Mouse (Mus musculus): ENCODE results near the gene Ralgds.

GRCm38 (mm10) chr2:28517206-28517909, 4.4 kb downstream of the Ralgds start:
- no peak for TF ChIP-seq POLR2AphosphoS2 (IDR thresholded peaks at IDR 0.05; ENCODE audit: insufficient read length, low read depth)
- TF ChIP-seq USF1 (IDR thresholded peaks at IDR 0.05; ENCODE audit: low read depth): no peak
- no peak for TF ChIP-seq POLR2A (IDR thresholded peaks at IDR 0.05; ENCODE audit: insufficient read length, low read depth)
- no peak for TF ChIP-seq MYOG (IDR thresholded peaks at IDR 0.05; ENCODE audit: control insufficient read depth in 1 of 3, insufficient read depth in 1 of 3, insufficient read length in 2 of 3, low read depth in 2 of 3)
- TF ChIP-seq MAX (IDR thresholded peaks at IDR 0.05; ENCODE audit: low read depth): no peak
- no peak for TF ChIP-seq TCF3 (IDR thresholded peaks at IDR 0.05; ENCODE audit: insufficient read length, low read depth)
- no peak for TF ChIP-seq TCF12 (IDR thresholded peaks at IDR 0.05; ENCODE audit: insufficient read depth, poor library complexity, severe bottlenecking)
- no peak for TF ChIP-seq CEBPB (IDR thresholded peaks at IDR 0.05; ENCODE audit: insufficient read depth, poor library complexity, severe bottlenecking)
- no peak for TF ChIP-seq E2F4 (IDR thresholded peaks at IDR 0.05; ENCODE audit: insufficient read depth)
- TF ChIP-seq REST (IDR thresholded peaks at IDR 0.05; ENCODE audit: insufficient read depth, insufficient read length): no peak
- no peak for TF ChIP-seq MYOD1 (IDR thresholded peaks at IDR 0.05; ENCODE audit: control insufficient read depth in 1 of 3, insufficient read length in 2 of 3, low read depth in 2 of 3)

Data from myocyte (in vitro differentiated cells).